Mouse (Mus musculus) CH12.LX (cell line): ENCODE measurements around the gene Stk35.

Source experiments
- CHD2 ChIP-seq: IDR thresholded peaks from 2 replicates; pipeline ENCODE4 v1.6.1; 2011; ENCODE audit warnings: low read length, improper control_type of control experiment
- CTCF ChIP-seq, 2 experiments: IDR thresholded peaks in 1 of 2; conservative IDR thresholded peaks in 1 of 2; 2 replicates each; pipeline ENCODE4 v1.5.1; 2011 to 2012; ENCODE audit warnings: low read depth in 2 of 2, low read length in 2 of 2, improper control_type of control experiment in 1 of 2, inconsistent platforms in 1 of 2, mild to moderate bottlenecking in 1 of 2, moderate library complexity in 1 of 2
- EP300 ChIP-seq: IDR thresholded peaks from 2 replicates; pipeline ENCODE4 v1.6.1; 2011; ENCODE audit warnings: low read length, improper control_type of control experiment
- NELFE ChIP-seq: IDR thresholded peaks from 2 replicates; pipeline ENCODE4 v1.6.1; 2011; ENCODE audit warnings: low read depth, low read length, improper control_type of control experiment
- POLR2A ChIP-seq: IDR thresholded peaks from 2 replicates; pipeline ENCODE4 v1.6.1; 2011; ENCODE audit warnings: low read depth, mild to moderate bottlenecking, improper control_type of control experiment, low read length
- POLR2AphosphoS2 ChIP-seq: IDR thresholded peaks from 2 replicates; pipeline ENCODE4 v1.6.1; 2011; ENCODE audit warnings: low read depth, low read length, improper control_type of control experiment
- TCF12 ChIP-seq: IDR thresholded peaks from 2 replicates; pipeline ENCODE4 v1.6.1; 2014; ENCODE audit warnings: low read depth, mild to moderate bottlenecking, inconsistent platforms, low read length, improper control_type of control experiment
- USF1 ChIP-seq: IDR thresholded peaks from 2 replicates; pipeline ENCODE4 v1.6.1; 2014; ENCODE audit warnings: low read depth, mild to moderate bottlenecking, inconsistent platforms, low read length, improper control_type of control experiment
- ZC3H11A ChIP-seq: IDR thresholded peaks from 2 replicates; pipeline ENCODE4 v1.6.1; 2012; ENCODE audit warnings: low read depth, mild to moderate bottlenecking, inconsistent platforms, low read length, improper control_type of control experiment
- ZMIZ1 ChIP-seq: IDR thresholded peaks from 2 replicates; pipeline ENCODE4 v1.6.1; 2012; ENCODE audit warnings: low read depth, mild to moderate bottlenecking, inconsistent platforms, low read length, improper control_type of control experiment

- no peak for TF ChIP-seq CTCF (conservative IDR thresholded peaks at IDR 0.05 in 1 of 2, IDR thresholded peaks at IDR 0.05 in 1 of 2; ENCODE audit: low read depth in 2 of 2, low read length in 2 of 2)
- TF ChIP-seq TCF12: no peak
- no peak for TF ChIP-seq POLR2A
- no peak for TF ChIP-seq CHD2
- TF ChIP-seq NELFE: no peak
- no peak for TF ChIP-seq USF1
- no peak for TF ChIP-seq POLR2AphosphoS2
- no peak for TF ChIP-seq EP300
- no peak for TF ChIP-seq ZC3H11A
- TF ChIP-seq ZMIZ1: no peak
Measured at GRCm38 (mm10) chr2:129874509-129875095, 74.3 kb downstream of the Stk35 start.
